Comparison of ENCODE assay signal across 8 mouse cellular contexts in the genomic region with DNA sequence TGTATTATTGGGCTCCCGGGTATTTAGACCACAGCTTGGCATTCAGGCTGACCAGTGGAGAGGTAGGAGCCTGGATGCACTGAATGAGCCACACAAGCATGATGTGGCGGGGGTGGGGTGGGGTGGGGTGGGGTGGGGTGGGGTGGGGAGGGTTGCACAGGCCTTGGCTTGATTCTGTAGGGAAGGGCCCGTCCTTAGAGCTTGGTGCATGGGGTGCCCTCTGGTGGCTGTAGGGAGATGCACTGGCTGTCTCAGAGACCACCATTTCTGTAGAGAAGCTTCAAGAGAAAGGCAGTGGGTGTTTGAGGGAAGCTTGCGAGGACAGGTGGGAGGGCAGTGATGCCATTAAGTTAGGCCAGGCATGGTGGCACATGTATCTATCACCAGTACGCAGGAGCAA. TPM values are rescaled to one million over a fixed set of nuclear protein-coding genes. Genes with fewer than 3 reads are reported as not detected.
DNase-seq lines count a peak whose midpoint lies in the region; ATAC-seq and TF ChIP-seq lines count a peak whose summit lies in the region.

No protein-coding gene starts in this region.

- TF ChIP-seq POLR2A in small intestine, adult 2 months (IDR thresholded peaks at IDR 0.05; ENCODE audit: low read depth, low read length), result no peak

- no peak for ATAC-seq in embryonic facial prominence, embryonic 14.5 days (ENCODE audit: low read depth)

- no peak overlapping the region for H3K9ac ChIP-seq in embryonic facial prominence, embryonic 14.5 days (ENCODE audit: low read depth, low read length)

- no peaks in the 10 kb centered on the region for H3K27me3 ChIP-seq in embryonic facial prominence, embryonic 14.5 days (replicated peaks; ENCODE audit: control insufficient read depth, insufficient read depth, low read length)
- H3K27me3 ChIP-seq in small intestine, adult 2 months (ENCODE audit: control insufficient read depth, insufficient read depth, low read length), result no peaks in the 10 kb centered on the region

- peak; percentile 35 to 53 for DNase-seq in adrenal gland, adult 18-20 months (ENCODE audit: low spot score in 2 of 2)
- DNase-seq in adrenal gland, adult 8-10 months, result no peak
- peak; percentile 24 for DNase-seq in WW6 (ENCODE audit: low read depth, low spot score)
- peak; percentile 74 for DNase-seq in embryonic facial prominence, embryonic 14.5 days (ENCODE audit: low spot score)
- DNase-seq in heart, postnatal 4 days, result peak; percentile 79
- peak; percentile 55 to 66 for DNase-seq in layer of hippocampus, postnatal 14 days (ENCODE audit: low spot score in 2 of 2)
- peak; percentile 69 to 77 for DNase-seq in lung, postnatal 4 days

- H3K9me3 ChIP-seq in embryonic facial prominence, embryonic 14.5 days (ENCODE audit: control insufficient read depth, low read length), result no peaks in the 10 kb centered on the region

- peak; percentile 73 for TF ChIP-seq CTCF in small intestine, adult 2 months (IDR thresholded peaks at IDR 0.05; ENCODE audit: extremely low read depth, insufficient read length, insufficient replicate concordance, low read depth, low read length)

- no peaks in the 10 kb centered on the region for H3K4me1 ChIP-seq in embryonic facial prominence, embryonic 14.5 days (ENCODE audit: control insufficient read depth, insufficient read depth, low read length)
- H3K4me1 ChIP-seq in small intestine, adult 2 months (ENCODE audit: control insufficient read depth, insufficient read depth, insufficient read length, low read length), result peaks cover 26% of the 10 kb centered on the region

- WGBS in embryonic facial prominence, embryonic 14.5 days, result 42% methylated on average over 4 of the region's 5 CpGs
- 33% methylated on average over 5 of the region's 5 CpGs for WGBS in small intestine, adult 2 months

- H3K36me3 ChIP-seq in embryonic facial prominence, embryonic 14.5 days (ENCODE audit: control insufficient read depth, insufficient read depth, low read length), result no peaks in the 10 kb centered on the region
- no peaks in the 10 kb centered on the region for H3K36me3 ChIP-seq in small intestine, adult 2 months (ENCODE audit: control insufficient read depth, insufficient read depth, low read length)

- no peak overlapping the region for H3K4me2 ChIP-seq in embryonic facial prominence, embryonic 14.5 days (ENCODE audit: low read depth, low read length)

- no peak overlapping the region for H3K4me3 ChIP-seq in embryonic facial prominence, embryonic 14.5 days (ENCODE audit: low read depth, low read length)
- no peak overlapping the region for H3K4me3 ChIP-seq in small intestine, adult 2 months (ENCODE audit: low read depth, low read length)

- no peak overlapping the region for H3K27ac ChIP-seq in embryonic facial prominence, embryonic 14.5 days (replicated peaks; ENCODE audit: low read depth, low read length)
- peak overlapping the region; percentile 85 for H3K27ac ChIP-seq in small intestine, adult 2 months (ENCODE audit: insufficient read depth, low read depth, low read length)

RNA-seq across cellular contexts. Expression of gene Acot7, which starts 34.6 kb away (rescaled TPM):
- 10 to 100 TPM; 45.7 to 54.0 TPM for total RNA-seq in adrenal gland, adult 18-20 months (2021)
- total RNA-seq in adrenal gland, adult 8-10 months (2022), result 10 to 100 TPM; 49.5 to 53.2 (median 51.8) TPM
- 70.1 and 71.8 TPM in 2 replicates for polyA plus RNA-seq in embryonic facial prominence, embryonic 14.5 days (2014; fragmentation: Nextera tagmentation; extraction: Ambion mirVana)
- total RNA-seq in heart, postnatal 4 days (2021), result 10 to 100 TPM; 54.3 to 58.4 TPM
- 100 to 1,000 TPM; 352 to 388 TPM for total RNA-seq in layer of hippocampus, postnatal 14 days (2021)
- polyA plus RNA-seq in small intestine, adult 2 months (2012; rRNA removed), result 30.0 and 33.4 TPM in 2 replicates

RNA-seq across cellular contexts. Expression of gene Hes2, which starts 53.9 kb away (rescaled TPM):
- not detected for total RNA-seq in adrenal gland, adult 18-20 months (2021)
- not detected for total RNA-seq in adrenal gland, adult 8-10 months (2022)
- polyA plus RNA-seq in embryonic facial prominence, embryonic 14.5 days (2014; fragmentation: Nextera tagmentation; extraction: Ambion mirVana), result 0.25 and 0.43 TPM in 2 replicates
- not detected for total RNA-seq in heart, postnatal 4 days (2021)
- total RNA-seq in layer of hippocampus, postnatal 14 days (2021), result not detected
- 8.3 and 51.7 TPM in 2 replicates for polyA plus RNA-seq in small intestine, adult 2 months (2012; rRNA removed)

Comparison
In these comparisons a context has a peak if more than half of its experiments do, and no peak if none do; other contexts are left out.
1. RNA of gene Acot7, which starts 34.6 kb away (total RNA-seq): 352 to 388 TPM in layer of hippocampus, postnatal 14 days; 54.3 to 58.4 TPM in heart, postnatal 4 days, 45.7 to 54.0 TPM in adrenal gland, adult 18-20 months and 49.5 to 53.2 TPM in adrenal gland, adult 8-10 months; every median in the first group is over 4 times any median in the second.